Mouse (Mus musculus): Measurements from ENCODE around the gene Wnt6.
"Not testable (repeated sequence)": the region's sequence is repeated elsewhere in the genome, so short reads cannot be mapped to it uniquely, and the experiment has no call there.

Gene Wnt6

GRCm38 (mm10) chr1:74806360-74807311 lies 34.9 kb downstream of the Wnt6 start:
- DNase-seq (ENCODE audit: low spot score in 2 of 2) = no peak

DNA sequence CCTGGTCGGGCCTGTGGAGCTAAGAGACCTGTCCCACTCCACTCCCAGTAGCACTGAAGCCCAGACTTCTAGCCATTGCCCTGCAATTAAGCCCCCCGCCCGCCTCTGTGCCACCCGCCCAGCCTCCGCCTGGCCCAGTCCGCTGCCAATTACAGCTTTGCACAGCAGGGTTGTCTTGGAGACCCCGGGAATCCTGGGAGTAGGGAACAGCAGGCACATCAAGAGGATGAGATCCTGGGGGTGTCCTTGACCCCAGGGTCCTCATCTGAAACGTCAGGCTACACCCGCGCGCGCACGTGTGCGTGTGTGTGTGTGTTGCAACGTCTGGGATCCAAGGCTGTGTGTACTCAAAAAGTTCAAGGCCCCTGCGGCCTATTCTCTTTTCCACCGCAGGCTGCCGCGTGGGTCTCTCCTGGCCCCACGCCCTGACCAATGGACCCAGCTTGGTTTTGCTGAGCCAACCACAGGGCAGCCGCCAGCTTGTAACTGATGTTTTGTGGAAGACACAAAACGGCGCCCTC lies 35.9 kb downstream of the Wnt6 start:
- DNase-seq (ENCODE audit: low spot score in 2 of 2) = no peak

GRCm38 (mm10) chr1:74808078-74808477 lies 36.4 kb downstream of the Wnt6 start:
- peak; percentile 81 to 91 for DNase-seq (ENCODE audit: low spot score in 2 of 2)

- DNase-seq (ENCODE audit: low spot score in 2 of 2) = no peak
Observed at GRCm38 (mm10) chr1:74809007-74809406, 37.3 kb downstream of the Wnt6 start.

- DNase-seq (ENCODE audit: low spot score in 2 of 2) = no peak
Observed at GRCm38 (mm10) chr1:74814931-74815647, 43.4 kb downstream of the Wnt6 start.

- DNase-seq (ENCODE audit: low spot score in 2 of 2) = not testable (repeated sequence)
Observed at GRCm38 (mm10) chr1:74815965-74816364, 44.3 kb downstream of the Wnt6 start.

- peak; percentile 83 for DNase-seq (ENCODE audit: low spot score in 2 of 2)
Observed at GRCm38 (mm10) chr1:74816612-74817199, 45.0 kb downstream of the Wnt6 start.

- peak in 1 of 2 experiments; percentile 18 for DNase-seq (ENCODE audit: low spot score in 2 of 2)
Observed at GRCm38 (mm10) chr1:74817219-74817618, 45.5 kb downstream of the Wnt6 start.

DNA sequence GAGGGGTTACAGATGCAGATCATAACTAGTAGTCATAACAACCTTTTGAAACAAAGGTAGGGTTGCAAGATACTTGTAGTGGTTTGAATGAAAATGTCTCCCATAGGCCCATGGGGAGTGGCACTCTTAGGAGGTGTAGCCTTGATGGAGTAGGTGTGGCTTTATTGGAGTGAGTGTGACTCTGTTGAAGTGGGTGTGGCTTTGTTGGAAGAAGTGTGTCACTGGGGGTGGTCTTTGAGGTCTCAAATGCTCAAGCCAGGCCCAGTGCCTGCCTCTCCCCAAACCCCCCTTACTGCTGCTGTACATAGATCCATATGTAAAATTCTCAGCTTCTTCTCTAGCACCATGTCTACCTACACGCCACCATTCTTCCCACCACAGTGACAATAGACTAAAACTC lies 46.8 kb downstream of the Wnt6 start:
- no peak for DNase-seq (ENCODE audit: low spot score in 2 of 2)

- DNase-seq (ENCODE audit: low spot score in 2 of 2) = not testable (repeated sequence)
Observed at GRCm38 (mm10) chr1:74823598-74823997, 51.9 kb downstream of the Wnt6 start.

- DNase-seq (ENCODE audit: low spot score in 2 of 2) = no peak
Observed at GRCm38 (mm10) chr1:74824518-74825302, 53.0 kb downstream of the Wnt6 start.

DNA sequence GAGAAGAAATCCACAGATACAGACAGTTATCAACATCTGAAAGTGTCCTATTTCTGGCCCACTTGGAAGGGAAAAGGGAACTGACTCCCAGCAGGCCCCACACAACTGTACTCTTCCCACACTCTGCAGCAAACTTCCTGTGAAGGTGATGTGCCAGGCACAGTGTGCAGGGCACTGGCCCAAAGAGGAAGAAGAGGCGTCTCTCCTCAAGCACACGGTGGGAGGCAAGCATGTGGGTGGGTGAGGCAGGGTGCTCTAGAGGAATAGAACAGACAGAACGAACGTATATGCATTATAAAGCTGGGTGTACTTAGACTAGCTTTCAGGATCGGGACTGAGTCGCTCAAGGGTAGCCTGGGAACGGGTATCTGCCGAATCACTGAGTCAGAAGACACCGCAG lies 58.4 kb downstream of the Wnt6 start:
- no peak for DNase-seq (ENCODE audit: low spot score in 2 of 2)

GRCm38 (mm10) chr1:74833255-74833654 lies 61.6 kb downstream of the Wnt6 start:
- no peak for DNase-seq (ENCODE audit: low spot score in 2 of 2)

All from urinary bladder, adult 18-20 months (tissue).